Mouse (Mus musculus): ENCODE measurements at regions not wholly inside any gene's neighbourhood (a gene's known extent, or its start where the extent isn't known, plus 50 kb on each side); places are given as distances from the start of the nearest gene placed in this dataset.
A peak's percentile ranks its signal among the peaks of the same experiment; 100 is the strongest.

GRCm38 (mm10) chr9:63849564-63850315 lies 91.9 kb upstream of the Smad3 start:
- ATAC-seq (ENCODE audit: borderline replicate concordance, extremely low read depth, low FRiP score, low TSS enrichment) = no peak
- Histone ChIP-seq H3K4me1 (peaks cover 5% of the 10 kb centered on the region; the same call in 1 of the 2 replicates), H3K4me3 (no peak overlapping the region), H3K27ac (no peak overlapping the region), H3K9me3 (no peaks in the 10 kb centered on the region), H3K9ac (no peak overlapping the region), H3K4me2 (no peak overlapping the region), H3K27me3 (peaks cover 7% of the 10 kb centered on the region; the same call in 1 of the 2 replicates), H3K36me3 (no peaks in the 10 kb centered on the region)
- WGBS = 75% methylated on average over 12 of the region's 12 CpGs

GRCm38 (mm10) chr9:63843883-63844485 lies 86.2 kb upstream of the Smad3 start:
- Histone ChIP-seq H3K9ac (no peak overlapping the region), H3K9me3 (no peaks in the 10 kb centered on the region), H3K4me1 (no peaks in the 10 kb centered on the region), H3K4me3 (no peak overlapping the region), H3K27me3 (peaks cover 7% of the 10 kb centered on the region; the same call in 1 of the 2 replicates), H3K36me3 (no peaks in the 10 kb centered on the region), H3K4me2 (no peak overlapping the region), H3K27ac (no peak overlapping the region)
- ATAC-seq (ENCODE audit: borderline replicate concordance, extremely low read depth, low FRiP score, low TSS enrichment) = no peak
- WGBS = 29% methylated on average over 10 of the region's 10 CpGs

- no peaks in the 10 kb centered on the region for H3K36me3 ChIP-seq
- H3K27me3 ChIP-seq = 0 out of 2 replicates have a peak, but pooled peaks cover 4% of the 10 kb centered on the region
- 0 out of 2 replicates have a peak, but pooled peaks have one; percentile 56 for ATAC-seq (ENCODE audit: borderline replicate concordance, extremely low read depth, low FRiP score, low TSS enrichment)
- H3K4me2 ChIP-seq = no peak overlapping the region
- no peak overlapping the region for H3K27ac ChIP-seq
- no peak overlapping the region for H3K4me3 ChIP-seq
- 59% methylated on average over 2 of the region's 2 CpGs for WGBS
- H3K9ac ChIP-seq = no peak overlapping the region
- no peaks in the 10 kb centered on the region for H3K4me1 ChIP-seq
- no peaks in the 10 kb centered on the region for H3K9me3 ChIP-seq
Observed at GRCm38 (mm10) chr9:63843431-63843830, 85.6 kb upstream of the Smad3 start.

GRCm38 (mm10) chr9:63841102-63841501 lies 83.3 kb upstream of the Smad3 start:
- H3K9me3 ChIP-seq = no peaks in the 10 kb centered on the region
- 79% methylated on average over 14 of the region's 14 CpGs for WGBS
- 0 out of 2 replicates have a peak, but pooled peaks cover 4% of the 10 kb centered on the region for H3K27me3 ChIP-seq
- no peaks in the 10 kb centered on the region for H3K4me1 ChIP-seq
- no peak overlapping the region for H3K4me2 ChIP-seq
- no peak overlapping the region for H3K27ac ChIP-seq
- ATAC-seq (ENCODE audit: borderline replicate concordance, extremely low read depth, low FRiP score, low TSS enrichment) = no peak
- H3K36me3 ChIP-seq = no peaks in the 10 kb centered on the region
- no peak overlapping the region for H3K9ac ChIP-seq
- H3K4me3 ChIP-seq = no peak overlapping the region

GRCm38 (mm10) chr9:63838996-63839772 lies 81.4 kb upstream of the Smad3 start:
- H3K9me3 ChIP-seq = no peaks in the 10 kb centered on the region
- 85% methylated on average over 14 of the region's 14 CpGs for WGBS
- no peak overlapping the region for H3K4me3 ChIP-seq
- H3K27ac ChIP-seq = no peak overlapping the region
- H3K9ac ChIP-seq = no peak overlapping the region
- H3K4me2 ChIP-seq = no peak overlapping the region
- H3K27me3 ChIP-seq = no peaks in the 10 kb centered on the region
- no peaks in the 10 kb centered on the region for H3K36me3 ChIP-seq
- H3K4me1 ChIP-seq = no peaks in the 10 kb centered on the region
- ATAC-seq (ENCODE audit: borderline replicate concordance, extremely low read depth, low FRiP score, low TSS enrichment) = no peak

- 75% methylated on average over 6 of the region's 6 CpGs for WGBS
- Histone ChIP-seq H3K36me3 (no peaks in the 10 kb centered on the region), H3K4me2 (no peak overlapping the region), H3K9me3 (no peaks in the 10 kb centered on the region), H3K4me3 (no peak overlapping the region), H3K9ac (no peak overlapping the region), H3K27me3 (no peaks in the 10 kb centered on the region), H3K4me1 (no peaks in the 10 kb centered on the region), H3K27ac (no peak overlapping the region)
- ATAC-seq (ENCODE audit: borderline replicate concordance, extremely low read depth, low FRiP score, low TSS enrichment) = no peak
Observed at GRCm38 (mm10) chr9:63837552-63837951, 79.8 kb upstream of the Smad3 start.

- no peaks in the 10 kb centered on the region for H3K9me3 ChIP-seq
- H3K9ac ChIP-seq = no peak overlapping the region
- 34% methylated on average over 5 of the region's 5 CpGs for WGBS
- no peaks in the 10 kb centered on the region for H3K36me3 ChIP-seq
- no peaks in the 10 kb centered on the region for H3K4me1 ChIP-seq
- no peak overlapping the region for H3K4me2 ChIP-seq
- no peak overlapping the region for H3K27ac ChIP-seq
- ATAC-seq (ENCODE audit: borderline replicate concordance, extremely low read depth, low FRiP score, low TSS enrichment) = no peak
- H3K27me3 ChIP-seq = no peaks in the 10 kb centered on the region
- no peak overlapping the region for H3K4me3 ChIP-seq
Observed at GRCm38 (mm10) chr9:63836565-63837284, 78.9 kb upstream of the Smad3 start.

GRCm38 (mm10) chr9:63836036-63836435 lies 78.2 kb upstream of the Smad3 start:
- H3K27ac ChIP-seq = no peak overlapping the region

GRCm38 (mm10) chr9:63834416-63834815 lies 76.6 kb upstream of the Smad3 start:
- H3K4me3 ChIP-seq = no peak overlapping the region
- H3K36me3 ChIP-seq = no peaks in the 10 kb centered on the region
- H3K4me2 ChIP-seq = no peak overlapping the region
- H3K27ac ChIP-seq = no peak overlapping the region
- H3K4me1 ChIP-seq = no peaks in the 10 kb centered on the region
- 59% methylated on average over 3 of the region's 3 CpGs for WGBS
- no peaks in the 10 kb centered on the region for H3K27me3 ChIP-seq
- H3K9me3 ChIP-seq = no peaks in the 10 kb centered on the region
- no peak overlapping the region for H3K9ac ChIP-seq
- ATAC-seq (ENCODE audit: borderline replicate concordance, extremely low read depth, low FRiP score, low TSS enrichment) = no peak

More at GRCm38 (mm10) chr9:63836036-63836435, 78.2 kb upstream of the Smad3 start:
- no peaks in the 10 kb centered on the region for H3K27me3 ChIP-seq
- H3K4me2 ChIP-seq = no peak overlapping the region
- H3K36me3 ChIP-seq = no peaks in the 10 kb centered on the region
- H3K9me3 ChIP-seq = no peaks in the 10 kb centered on the region
- H3K4me3 ChIP-seq = no peak overlapping the region
- no peak for ATAC-seq (ENCODE audit: borderline replicate concordance, extremely low read depth, low FRiP score, low TSS enrichment)
- WGBS = 45% methylated on average over 11 of the region's 11 CpGs
- no peaks in the 10 kb centered on the region for H3K4me1 ChIP-seq
- no peak overlapping the region for H3K9ac ChIP-seq

GRCm38 (mm10) chr9:63818163-63818562 lies 60.4 kb upstream of the Smad3 start:
- Histone ChIP-seq H3K36me3 (no peaks in the 10 kb centered on the region), H3K9ac (no peak overlapping the region), H3K27ac (no peak overlapping the region), H3K9me3 (no peaks in the 10 kb centered on the region), H3K27me3 (no peaks in the 10 kb centered on the region), H3K4me1 (no peaks in the 10 kb centered on the region), H3K4me2 (no peak overlapping the region), H3K4me3 (no peak overlapping the region)
- no peak for ATAC-seq (ENCODE audit: borderline replicate concordance, extremely low read depth, low FRiP score, low TSS enrichment)
- 74% methylated on average over 3 of the region's 3 CpGs for WGBS

GRCm38 (mm10) chr9:63816540-63816939 lies 58.7 kb upstream of the Smad3 start:
- no peak for ATAC-seq (ENCODE audit: borderline replicate concordance, extremely low read depth, low FRiP score, low TSS enrichment)
- Histone ChIP-seq H3K27me3 (no peaks in the 10 kb centered on the region), H3K4me2 (no peak overlapping the region), H3K36me3 (no peaks in the 10 kb centered on the region), H3K4me3 (no peak overlapping the region), H3K9ac (no peak overlapping the region), H3K27ac (no peak overlapping the region), H3K9me3 (no peaks in the 10 kb centered on the region), H3K4me1 (no peaks in the 10 kb centered on the region)
- 57% methylated on average over 2 of the region's 2 CpGs for WGBS
